Mouse (Mus musculus) gastrocnemius, postnatal 36 days (tissue): ENCODE measurements around the gene Vkorc1l1. TPM values are rescaled to one million over a fixed set of nuclear protein-coding genes. Genes with fewer than 3 reads are reported as not detected.

Experiments
- DNase-seq, 2 experiments: peaks; one replicate each; pipeline ENCODE4 v3.0.0; 2022
- intact Hi-C: fragments of 180-260 bp; cut with DNase I; formaldehyde crosslinking; loops from one replicate; pipeline ENCODE4 v1.15.1; 2025
- total RNA-seq, 2 experiments: library from RNA; stranded (reverse); gene quantifications; 2 replicates each; pipeline ENCODE4 v1.2.3; 2021

Gene Vkorc1l1
- total RNA-seq, 2 experiments from 2014 or later = 20.2 to 22.1 TPM

GRCm38 (mm10) chr5:130029142-130029897, 87.5 kb downstream of the Vkorc1l1 start, which contains the start of the genes Asl and Crcp:
TSS of gene Asl (minus strand) at chr5:130029247.
TSS of gene Crcp (plus strand) at chr5:130029290.
- intact Hi-C loops = no loop called here
- peak; percentile 69 to 75 for DNase-seq

- DNase-seq = no peak
- intact Hi-C loops = no loop called here
Measured at GRCm38 (mm10) chr5:130031410-130032390, 89.9 kb downstream of the Vkorc1l1 start.

GRCm38 (mm10) chr5:130033869-130034268, 92.1 kb downstream of the Vkorc1l1 start:
- DNase-seq = no peak
- intact Hi-C loops = no loop called here

Other genes starting within 250 kb of the Vkorc1l1 start
- not detected for gene Sept14, start 233.5 kb upstream of the Vkorc1l1 start, total RNA-seq
- gene Mrps17, start 226.5 kb upstream of the Vkorc1l1 start, total RNA-seq = 10 to 100 TPM; 53.7 to 63.5 TPM
- 100 to 1,000 TPM; 503 to 556 TPM for gene Nipsnap2, start 216.9 kb upstream of the Vkorc1l1 start, total RNA-seq
- gene Psph, start 154.5 kb upstream of the Vkorc1l1 start, total RNA-seq = 10 to 100 TPM; 13.1 to 15.2 TPM
- gene Sumf2, start 95.0 kb upstream of the Vkorc1l1 start, total RNA-seq = 1 to 10 TPM; 5.0 to 5.9 TPM
- gene Chchd2, start 54.5 kb upstream of the Vkorc1l1 start, total RNA-seq = 100 to 1,000 TPM; 563 to 618 TPM
- under 1 TPM; 0.23 to 0.27 TPM for gene Zbed5, start 46.2 kb upstream of the Vkorc1l1 start, total RNA-seq
- gene Phkg1, start 43.4 kb upstream of the Vkorc1l1 start, total RNA-seq = 100 to 1,000 TPM; 374 to 387 TPM
- gene Nupr1l, start 33.4 kb upstream of the Vkorc1l1 start, total RNA-seq = under 1 TPM; 0.48 to 0.52 TPM
- 1 to 10 TPM; 7.3 to 8.0 TPM for gene Gusb, start 61.1 kb downstream of the Vkorc1l1 start, total RNA-seq
- 10 to 100 TPM in 1 of 2 experiments, 1 to 10 TPM in 1; 6.4 to 11.3 TPM for gene Asl, start 87.3 kb downstream of the Vkorc1l1 start, total RNA-seq
- gene Crcp, start 87.3 kb downstream of the Vkorc1l1 start, total RNA-seq = 10 to 100 TPM; 16.0 to 16.4 TPM
- gene Tpst1, start 131.4 kb downstream of the Vkorc1l1 start, total RNA-seq = 1 to 10 TPM; 4.0 to 6.0 TPM
- gene Kctd7, start 202.9 kb downstream of the Vkorc1l1 start, total RNA-seq = 1 to 10 TPM; 1.8 to 2.2 TPM
- 10 to 100 TPM; 67.7 to 81.8 TPM for gene Rabgef1, start 229.8 kb downstream of the Vkorc1l1 start, total RNA-seq